Mouse (Mus musculus): ENCODE measurements around the gene Tpx2.

Gene Tpx2

GRCm38 (mm10) chr2:152820369-152820768 lies 27.4 kb upstream of the Tpx2 start:
- DNase-seq (ENCODE audit: low spot score) = peak; percentile 72

GRCm38 (mm10) chr2:152821023-152821422 lies 26.7 kb upstream of the Tpx2 start:
- DNase-seq (ENCODE audit: low spot score) = peak; percentile 36

DNA sequence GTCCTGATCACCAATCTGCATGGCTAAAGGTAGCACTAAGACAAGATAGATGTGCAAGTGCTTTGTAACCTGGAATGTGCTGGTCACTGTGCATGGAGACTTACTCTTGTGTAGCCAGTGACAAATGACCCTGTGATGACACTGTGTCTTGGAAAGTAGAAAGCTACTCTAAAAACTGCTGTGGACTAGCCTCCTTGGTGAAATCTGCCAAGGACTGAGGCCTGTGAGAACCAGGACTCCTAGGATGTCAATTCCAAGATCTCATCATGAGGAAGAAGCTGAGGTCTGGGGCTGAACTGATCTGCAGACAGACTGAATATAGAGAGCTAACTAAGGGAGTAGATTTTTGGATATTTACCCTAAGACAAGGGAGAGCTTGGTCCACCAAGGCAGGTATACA lies 26.2 kb upstream of the Tpx2 start:
- DNase-seq (ENCODE audit: low spot score) = no peak

GRCm38 (mm10) chr2:152823770-152824169 lies 24.0 kb upstream of the Tpx2 start:
- DNase-seq (ENCODE audit: low spot score) = no peak

DNA sequence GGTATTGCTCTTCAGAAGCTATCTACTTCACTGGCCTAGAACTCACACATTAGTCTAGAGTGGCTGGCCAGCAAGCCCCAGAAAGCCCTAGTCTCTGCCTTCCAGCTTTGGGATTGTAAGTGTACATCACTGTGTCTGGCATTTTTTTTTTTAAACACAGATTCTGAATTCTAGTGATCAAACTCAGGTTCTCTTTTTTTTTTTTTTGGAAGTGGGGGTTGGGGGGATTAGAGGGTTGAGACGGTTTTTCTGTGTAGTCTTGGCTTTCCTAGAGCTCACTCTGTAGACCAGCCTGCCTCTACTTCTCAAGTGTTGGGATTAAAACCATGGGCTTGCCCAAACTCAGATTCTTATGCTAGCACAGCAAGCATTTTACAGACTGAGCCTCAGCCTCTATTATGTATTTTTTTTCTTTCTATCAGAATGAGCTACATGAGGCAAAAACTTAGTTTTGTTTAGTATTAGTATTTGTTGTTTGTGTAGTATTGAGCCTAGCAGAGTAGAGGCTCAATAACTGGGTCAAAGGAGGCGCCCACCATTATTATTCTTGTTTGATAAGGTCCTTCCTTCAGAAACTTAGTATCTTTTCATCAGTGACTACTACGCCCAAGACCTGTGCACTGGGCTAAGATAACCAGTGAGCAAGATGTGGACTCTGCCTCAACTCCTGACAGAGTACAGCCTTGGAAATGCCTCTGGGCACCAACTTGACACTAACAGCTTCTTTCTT lies 23.2 kb upstream of the Tpx2 start:
- no peak for DNase-seq (ENCODE audit: low spot score)

GRCm38 (mm10) chr2:152825168-152825697 lies 22.5 kb upstream of the Tpx2 start:
- no peak for DNase-seq (ENCODE audit: low spot score)

DNA sequence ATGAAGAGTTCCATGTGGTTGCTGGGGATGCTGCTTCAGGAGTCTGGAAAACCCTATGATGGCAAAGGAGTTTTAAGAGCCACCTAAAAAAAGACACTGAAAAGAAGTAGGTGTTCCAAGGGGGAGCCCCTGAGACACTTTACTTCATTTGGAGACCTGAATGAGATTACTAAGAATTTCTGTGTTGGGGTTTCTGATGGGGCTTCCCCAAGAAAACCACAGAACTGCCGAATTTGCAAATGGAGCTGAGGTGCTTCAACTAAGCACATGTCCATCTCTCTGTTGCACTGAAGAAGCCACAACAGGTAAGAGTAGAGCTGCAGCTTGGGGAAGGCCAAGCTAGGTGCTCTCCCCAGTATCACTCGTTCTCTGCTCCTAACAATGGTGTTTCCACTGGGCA lies 22.1 kb upstream of the Tpx2 start:
- DNase-seq (ENCODE audit: low spot score) = no peak

GRCm38 (mm10) chr2:152826481-152826880 lies 21.3 kb upstream of the Tpx2 start:
- no peak for DNase-seq (ENCODE audit: low spot score)

DNA sequence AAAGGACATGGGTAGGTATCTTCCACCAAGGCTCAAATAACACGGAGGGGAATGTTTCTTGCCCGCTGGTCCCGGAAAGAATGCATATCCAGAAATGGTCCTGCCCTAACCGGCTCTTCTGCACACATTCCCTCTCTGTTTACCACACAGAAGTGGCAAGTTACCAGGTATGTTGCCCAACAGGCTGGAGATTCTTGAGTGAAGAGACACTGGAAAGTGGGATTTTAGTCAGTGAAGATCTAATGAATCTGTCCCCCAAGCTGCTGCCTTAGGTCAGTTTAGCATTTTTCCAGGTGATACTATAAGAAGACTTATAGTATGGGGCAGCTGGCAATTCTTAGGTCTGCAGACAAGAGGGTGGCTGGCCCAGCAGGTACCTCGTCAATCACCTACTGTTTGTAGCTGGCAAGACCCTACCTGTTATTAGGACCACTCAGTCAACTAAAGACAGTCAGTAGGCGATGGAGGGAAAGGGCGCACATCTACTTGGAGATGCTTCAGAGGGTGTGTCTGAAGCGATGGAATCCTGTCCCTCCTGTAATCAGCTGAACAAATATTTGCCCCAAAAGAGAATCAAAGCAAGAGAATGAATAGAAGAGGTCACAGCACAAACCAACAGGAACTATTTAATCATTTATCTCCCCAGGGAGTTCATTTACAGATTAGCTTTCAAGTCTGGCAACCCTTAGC lies 20.3 kb upstream of the Tpx2 start:
- DNase-seq (ENCODE audit: low spot score) = no peak

- no peak for DNase-seq (ENCODE audit: low spot score)
Measured at GRCm38 (mm10) chr2:152828011-152828370, 19.8 kb upstream of the Tpx2 start.

DNA sequence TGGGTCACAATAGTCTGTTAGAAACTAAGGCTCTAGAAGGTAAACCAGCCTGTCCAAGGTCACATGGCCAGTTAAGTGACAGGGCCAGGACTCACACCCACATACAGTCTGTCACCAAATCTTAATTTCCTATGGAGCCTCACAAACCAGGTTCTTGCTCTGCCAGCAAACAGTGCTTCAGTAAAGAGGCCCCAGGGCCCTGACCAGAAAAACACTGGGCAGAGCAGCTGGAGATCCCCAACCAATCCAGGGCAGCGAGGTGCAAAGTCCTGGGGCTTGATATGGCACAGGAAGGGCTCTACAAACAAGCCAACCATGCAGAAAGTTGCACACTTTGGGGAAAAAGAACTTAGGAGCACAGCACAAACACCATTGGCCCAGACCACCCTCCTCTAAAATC lies 19.2 kb upstream of the Tpx2 start:
- DNase-seq (ENCODE audit: low spot score) = no peak

DNA sequence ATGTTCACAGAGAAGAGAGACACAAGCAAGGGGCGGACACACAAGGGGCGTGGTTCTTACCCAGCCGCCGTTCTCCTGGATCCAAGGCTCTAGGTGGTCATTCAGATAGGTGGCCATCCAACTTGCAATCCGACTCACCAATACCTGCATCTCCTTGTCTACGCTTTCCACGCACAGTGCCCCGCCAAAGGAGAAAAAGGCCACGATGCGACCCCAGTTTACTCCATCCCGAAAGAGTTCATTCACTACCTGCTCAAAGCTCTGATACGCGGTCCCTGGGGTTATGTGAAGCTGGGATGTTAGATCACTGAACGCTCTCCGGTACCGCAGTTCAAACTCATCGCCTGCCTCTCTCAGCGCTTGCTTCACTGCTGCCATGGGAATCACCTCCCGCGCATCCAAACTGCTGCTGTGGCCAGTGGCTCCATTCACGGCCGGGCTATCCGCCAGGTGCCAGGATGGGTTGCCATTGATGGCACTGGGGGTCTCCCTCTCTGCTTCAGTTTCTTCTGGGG lies 18.3 kb upstream of the Tpx2 start:
- no peak for DNase-seq (ENCODE audit: low spot score)

DNA sequence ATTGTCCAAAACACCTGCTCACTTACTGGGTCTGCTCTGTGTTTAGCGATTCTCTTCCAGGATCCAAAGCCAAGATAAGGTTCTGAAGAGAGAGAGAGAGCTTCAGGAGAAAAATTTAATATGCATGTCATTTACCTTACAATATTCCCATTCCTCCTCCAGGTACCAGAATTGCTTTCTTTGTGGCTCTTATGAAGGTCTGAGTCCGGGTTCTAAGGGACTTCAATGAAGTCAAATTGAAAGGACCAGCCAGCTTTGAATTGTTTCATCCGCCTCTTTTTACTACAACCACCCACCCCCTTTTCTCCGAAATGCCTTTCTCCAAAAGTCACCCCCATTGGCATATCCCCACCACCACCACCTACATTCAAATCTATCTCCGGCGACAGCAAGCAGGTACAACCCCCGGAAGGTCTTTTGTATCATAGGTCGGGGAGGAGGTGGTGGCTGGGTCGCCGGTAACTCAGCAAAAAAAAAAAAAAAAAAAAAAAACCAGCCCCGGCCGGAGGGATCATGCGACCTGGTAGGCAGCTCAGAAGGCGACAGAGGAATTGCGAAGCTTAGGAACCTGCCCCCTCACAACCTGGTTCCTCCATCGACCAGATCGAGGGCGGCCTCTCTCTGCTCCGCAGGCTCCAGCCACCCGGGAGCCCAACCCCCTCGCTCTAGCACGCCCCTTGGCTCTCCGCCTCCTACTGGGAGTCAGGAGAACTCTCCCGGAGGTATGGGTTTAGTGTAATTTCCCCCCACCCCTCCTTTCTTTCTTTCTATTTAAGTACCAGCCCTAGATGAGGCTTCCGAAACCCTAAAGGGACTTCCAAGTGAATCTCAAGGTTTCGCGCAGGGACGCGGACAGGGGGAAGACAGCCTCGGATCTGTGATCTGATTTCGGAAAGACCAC lies 17.5 kb upstream of the Tpx2 start:
- peak; percentile 86 for DNase-seq (ENCODE audit: low spot score)

DNA sequence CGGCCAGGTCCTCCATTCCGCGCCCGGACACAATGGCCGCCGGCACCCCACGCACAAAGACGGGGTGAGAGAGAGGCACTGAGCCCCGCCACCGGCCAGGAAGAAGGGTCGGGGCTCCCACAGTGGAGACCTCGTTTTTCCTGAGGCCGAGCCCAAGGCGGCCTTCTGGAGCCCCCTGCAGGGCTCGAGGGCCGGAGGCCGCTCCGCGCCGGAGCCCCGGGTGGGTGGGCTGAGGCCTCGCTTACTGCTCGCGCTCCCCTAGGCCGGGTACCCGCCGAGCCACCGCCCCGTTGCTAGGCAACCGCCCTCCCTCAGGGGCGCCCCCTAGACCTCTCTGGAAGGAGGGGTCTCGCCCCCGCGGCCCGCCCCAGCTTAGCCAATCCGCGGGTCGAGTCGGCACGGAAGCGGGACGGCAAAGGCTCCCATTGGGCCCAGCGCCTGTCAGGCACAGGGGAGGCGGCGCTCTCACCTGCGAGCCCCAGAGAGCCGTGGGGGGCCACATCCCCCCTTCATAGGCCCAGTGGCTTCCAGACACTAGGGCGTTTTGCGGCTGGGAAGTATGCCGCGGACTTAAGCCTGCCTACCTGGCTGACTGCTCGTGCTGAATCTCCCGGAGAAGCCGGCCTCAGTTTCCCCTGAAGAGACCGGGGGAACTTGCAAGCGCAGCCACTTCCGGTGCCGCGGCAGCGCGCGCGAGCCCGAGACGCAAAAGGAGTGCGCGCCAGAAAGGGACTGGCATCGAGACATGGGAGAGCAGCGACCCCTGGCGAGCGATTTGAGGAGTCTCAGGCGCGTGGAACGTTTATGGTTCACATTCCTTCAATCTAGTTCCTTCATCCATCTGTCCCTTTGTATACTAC lies 16.5 kb upstream of the Tpx2 start, which contains the start of gene Bcl2l1:
Gene Bcl2l1 (minus strand): TSS at position 710 of the 860 bp plus-strand sequence.
- peak; percentile 99 for DNase-seq (ENCODE audit: low spot score)

GRCm38 (mm10) chr2:152839256-152839655 lies 8.5 kb upstream of the Tpx2 start:
- no peak for DNase-seq (ENCODE audit: low spot score)

GRCm38 (mm10) chr2:152842741-152843140 lies 5.0 kb upstream of the Tpx2 start:
- DNase-seq (ENCODE audit: low spot score) = no peak

GRCm38 (mm10) chr2:152847057-152847814 lies 528 bp upstream of the Tpx2 start:
- no peak for DNase-seq (ENCODE audit: low spot score)

- no peak for DNase-seq (ENCODE audit: low spot score)
Measured at GRCm38 (mm10) chr2:152848466-152848865, 702 bp downstream of the Tpx2 start.

DNA sequence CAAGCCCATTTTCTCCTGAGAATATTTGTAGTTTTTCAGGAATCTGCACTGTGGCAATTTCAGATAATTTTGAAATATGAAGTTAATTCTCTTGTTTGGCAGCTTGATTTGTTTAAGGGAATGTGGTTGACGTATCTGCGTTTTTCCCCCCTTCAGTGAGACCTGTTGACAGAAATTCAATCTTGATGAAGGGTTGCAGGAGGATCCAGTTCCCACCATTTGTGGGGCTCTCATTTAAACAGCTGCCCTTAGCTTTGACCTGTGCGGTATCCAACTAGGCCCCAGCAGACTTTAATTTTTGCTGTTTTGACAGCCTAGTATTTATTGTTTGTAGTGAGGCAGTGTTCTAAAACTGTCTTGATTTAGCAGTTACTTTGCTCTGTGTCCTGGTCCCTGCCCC lies 11.7 kb downstream of the Tpx2 start:
- no peak for DNase-seq (ENCODE audit: low spot score)

DNA sequence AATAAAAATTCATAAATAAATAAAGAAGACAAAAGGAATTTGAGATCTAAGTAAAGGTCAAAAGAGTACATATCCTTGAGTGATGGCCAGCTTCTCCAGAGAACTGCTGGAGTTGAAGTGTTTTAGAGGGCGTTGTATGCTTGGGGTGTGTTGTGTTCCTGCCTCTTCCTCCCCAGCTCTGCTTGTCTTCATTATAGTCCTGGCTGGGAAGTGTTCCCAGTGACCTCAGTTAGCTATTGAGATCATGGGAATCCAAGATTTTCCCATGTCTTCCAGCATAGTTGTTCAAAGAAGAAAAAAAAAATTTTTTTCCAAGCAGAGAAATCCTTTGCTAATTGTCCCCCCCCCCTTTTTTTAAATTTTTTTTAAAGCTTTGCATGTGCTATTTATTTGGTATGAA lies 14.1 kb downstream of the Tpx2 start:
- no peak for DNase-seq (ENCODE audit: low spot score)
